Mouse (Mus musculus): ENCODE results near the gene Cdk6.
"Not testable (repeated sequence)": the region's sequence is repeated elsewhere in the genome, so short reads cannot be mapped to it uniquely, and the experiment has no call there.

Cdk6 gene

DNA sequence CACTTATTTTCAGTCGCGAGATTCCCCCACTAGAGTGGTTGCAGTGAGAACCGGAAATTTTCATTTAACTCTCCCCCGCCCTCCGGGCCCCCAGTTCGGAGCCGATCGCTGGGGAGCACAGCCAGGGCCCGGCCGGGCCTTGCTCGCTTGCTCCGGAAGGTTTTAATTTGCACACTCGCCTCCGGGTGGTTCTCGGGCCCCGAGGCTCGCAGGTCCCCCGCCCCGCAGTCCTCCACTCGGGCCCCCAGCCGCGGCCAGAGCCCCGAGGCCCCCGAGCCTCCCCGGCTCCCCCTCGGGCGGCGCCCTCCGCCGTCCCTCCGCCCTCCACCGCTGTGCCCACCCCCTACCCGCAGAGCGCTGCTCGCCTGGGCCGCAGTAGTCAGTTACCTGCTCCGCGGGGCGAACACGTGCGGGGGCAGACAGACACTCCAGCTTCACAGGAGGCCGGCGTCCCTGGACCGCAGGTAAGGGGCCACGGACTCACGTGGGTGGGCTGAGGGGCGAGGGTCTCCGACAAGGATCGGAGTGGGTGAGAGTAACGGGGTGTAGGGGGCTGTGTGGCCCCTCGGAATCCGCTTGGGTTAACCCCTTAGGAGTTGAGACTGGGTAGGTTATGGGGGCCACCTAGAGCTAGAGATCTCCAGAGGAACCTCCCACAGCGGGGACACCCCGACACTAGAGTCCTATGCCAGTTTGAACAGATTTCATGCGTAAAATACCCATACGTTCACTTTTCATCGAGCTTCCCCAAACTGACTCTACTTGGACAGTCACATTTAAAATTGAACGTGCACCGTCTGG lies at the start of gene Cdk6:
Gene Cdk6, plus strand, starts transcription at position 375 of the 801 bp plus-strand sequence.
- peak; percentile 8 to 38 for DNase-seq (ENCODE audit: low spot score in 2 of 2)

DNA sequence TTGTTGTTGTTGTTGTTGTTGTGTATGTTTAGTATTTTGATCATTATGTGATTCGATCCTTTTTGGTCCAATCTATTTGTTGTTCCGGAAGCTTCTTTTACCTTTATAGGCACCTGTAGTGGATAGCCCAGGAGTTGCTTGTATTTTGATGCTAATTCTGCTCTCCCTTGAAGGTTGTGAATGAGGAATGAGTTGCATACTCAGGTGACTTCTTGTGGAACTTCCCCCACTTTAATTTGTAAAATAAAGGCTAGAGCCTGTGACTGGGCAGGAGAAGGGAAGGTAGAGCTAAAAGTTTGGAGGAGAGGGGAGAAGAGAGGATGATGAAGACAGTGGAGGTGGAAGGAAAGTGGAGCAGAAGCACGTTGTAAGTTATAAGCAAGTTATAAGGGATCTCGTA lies 47.6 kb upstream of the Cdk6 start:
- no peak for DNase-seq (ENCODE audit: low spot score in 2 of 2)

- DNase-seq (ENCODE audit: low spot score in 2 of 2), result peak in 1 of 2 experiments; percentile 4
Measured at GRCm38 (mm10) chr5:3300801-3301457, 40.4 kb upstream of the Cdk6 start.

- DNase-seq (ENCODE audit: low spot score in 2 of 2), result no peak
Measured at GRCm38 (mm10) chr5:3301535-3301934, 39.8 kb upstream of the Cdk6 start.

- no peak for DNase-seq (ENCODE audit: low spot score in 2 of 2)
Measured at GRCm38 (mm10) chr5:3303876-3304275, 37.4 kb upstream of the Cdk6 start.

DNA sequence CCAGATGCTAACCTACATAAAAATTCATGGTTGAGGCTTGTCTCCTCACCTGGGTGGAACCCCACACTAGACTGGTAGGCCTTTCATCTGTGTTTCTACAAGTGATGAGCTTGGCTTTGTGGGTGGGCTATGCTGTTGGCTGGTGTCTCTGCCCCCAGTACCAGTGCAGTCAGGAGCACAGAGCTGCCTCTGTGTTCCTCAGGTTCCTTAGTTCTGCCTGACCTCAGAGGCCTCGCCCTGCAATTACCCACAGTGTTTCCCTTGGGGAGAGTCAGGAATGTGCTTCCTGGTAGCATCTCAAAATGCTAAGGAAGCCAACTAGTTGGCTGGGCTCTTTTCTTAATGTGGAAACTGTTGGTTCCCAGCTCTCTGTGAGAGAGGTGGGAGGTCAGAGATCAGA lies 35.1 kb upstream of the Cdk6 start:
- no peak for DNase-seq (ENCODE audit: low spot score in 2 of 2)

DNA sequence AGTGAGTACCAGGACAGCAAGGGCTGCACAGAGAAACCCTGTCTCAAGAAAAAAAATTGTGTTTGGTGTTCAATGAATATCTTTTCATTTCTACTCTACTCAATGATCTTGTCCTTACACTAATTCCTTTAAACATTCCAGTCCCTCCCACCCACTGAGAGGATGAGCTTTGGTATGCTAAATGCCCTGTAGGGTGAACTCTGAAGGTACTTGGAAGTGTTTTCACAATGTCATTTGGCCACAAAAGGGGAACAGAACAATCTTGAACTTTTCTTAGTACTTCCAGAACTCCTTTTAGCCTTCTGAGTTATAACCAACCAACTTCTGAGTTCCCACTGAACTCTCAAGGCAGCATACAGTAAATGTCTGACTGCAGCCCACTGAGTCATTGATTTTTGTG lies 32.2 kb upstream of the Cdk6 start:
- DNase-seq (ENCODE audit: low spot score in 2 of 2), result no peak

GRCm38 (mm10) chr5:3309587-3309986 lies 31.7 kb upstream of the Cdk6 start:
- DNase-seq (ENCODE audit: low spot score in 2 of 2), result no peak

DNA sequence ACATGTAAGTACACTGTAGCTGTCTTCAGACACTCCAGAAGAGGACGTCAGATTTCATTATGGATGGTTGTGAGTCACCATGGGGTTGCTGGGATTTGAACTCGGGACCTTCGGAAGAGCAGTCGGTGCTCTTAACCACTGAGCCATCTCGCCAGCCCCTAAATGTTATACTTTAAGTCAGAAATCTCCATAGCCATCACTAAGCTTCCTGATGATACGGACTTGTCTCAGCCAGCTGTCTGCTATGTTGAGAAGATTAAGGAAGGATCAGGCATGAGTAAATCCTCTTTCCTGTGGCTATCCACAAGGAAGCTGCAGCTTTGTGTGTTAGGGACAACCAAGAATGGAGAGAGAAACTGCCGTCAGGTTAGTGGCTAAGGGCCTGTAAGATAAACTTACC lies 30.1 kb upstream of the Cdk6 start:
- DNase-seq (ENCODE audit: low spot score in 2 of 2), result not testable (repeated sequence)

DNA sequence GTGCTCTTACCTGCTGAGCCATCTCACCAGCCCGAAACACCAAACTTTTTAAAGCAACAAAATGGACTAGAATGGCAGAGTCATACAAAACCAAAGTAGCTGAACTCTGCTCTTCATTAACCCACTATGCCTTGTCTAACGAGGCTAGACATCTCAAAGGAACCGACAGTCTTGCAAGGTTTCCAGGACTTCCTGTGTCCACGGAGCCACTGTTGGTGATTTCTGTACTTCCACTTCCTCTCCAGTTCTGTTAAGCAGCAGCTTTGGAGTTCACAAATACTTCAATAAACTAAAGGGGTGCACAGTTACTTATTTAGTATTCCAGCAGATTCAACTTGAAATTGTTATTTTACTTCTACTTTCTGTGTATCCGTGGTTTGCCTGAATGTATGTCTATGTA lies 23.6 kb upstream of the Cdk6 start:
- not testable (repeated sequence) for DNase-seq (ENCODE audit: low spot score in 2 of 2)

DNA sequence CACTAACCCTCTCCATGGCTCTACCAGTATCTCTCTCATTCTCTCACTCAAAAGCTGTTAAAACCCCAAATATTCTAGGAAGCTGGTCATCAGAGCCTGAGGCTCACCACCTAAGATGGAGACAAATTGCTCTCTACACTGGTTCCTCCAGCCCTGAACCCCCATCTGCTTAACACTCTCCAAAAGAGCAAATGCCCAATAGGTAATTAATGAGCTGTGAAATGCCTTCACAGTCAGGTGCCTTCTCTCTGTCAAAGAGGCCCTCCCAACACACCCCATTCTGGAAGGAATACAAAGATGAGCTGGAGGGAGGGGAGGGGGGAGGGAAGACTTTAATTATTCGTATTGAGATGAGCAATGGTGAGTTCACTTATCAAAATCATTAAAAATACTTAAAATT lies 21.1 kb upstream of the Cdk6 start:
- DNase-seq (ENCODE audit: low spot score in 2 of 2), result no peak

DNA sequence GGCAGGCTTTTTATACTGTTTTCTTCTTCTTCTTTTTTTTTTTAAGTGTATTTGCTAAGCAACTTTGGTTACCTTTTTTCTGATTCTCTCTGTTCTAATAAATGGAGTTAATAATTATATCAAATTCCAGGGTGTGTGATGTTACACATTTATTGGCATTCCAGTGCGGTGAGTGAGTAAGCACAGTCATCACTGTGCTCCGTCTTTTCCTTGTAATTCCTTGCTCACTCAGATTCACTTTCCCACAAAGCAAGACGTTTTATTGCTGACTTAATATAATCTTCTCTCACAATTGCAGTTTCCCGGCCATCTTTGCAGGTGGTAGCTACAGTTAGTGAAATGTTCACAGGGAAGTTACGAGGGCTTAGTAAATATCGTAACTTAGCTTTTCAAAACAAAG lies 19.2 kb upstream of the Cdk6 start:
- DNase-seq (ENCODE audit: low spot score in 2 of 2), result no peak

- no peak for DNase-seq (ENCODE audit: low spot score in 2 of 2)
Measured at GRCm38 (mm10) chr5:3324116-3324515, 17.2 kb upstream of the Cdk6 start.

GRCm38 (mm10) chr5:3329361-3329760 lies 11.9 kb upstream of the Cdk6 start:
- DNase-seq (ENCODE audit: low spot score in 2 of 2), result no peak

GRCm38 (mm10) chr5:3330932-3331331 lies 10.4 kb upstream of the Cdk6 start:
- DNase-seq (ENCODE audit: low spot score in 2 of 2), result no peak

GRCm38 (mm10) chr5:3333019-3333418 lies 8.3 kb upstream of the Cdk6 start:
- not testable (repeated sequence) for DNase-seq (ENCODE audit: low spot score in 2 of 2)

GRCm38 (mm10) chr5:3340340-3341058 lies 786 bp upstream of the Cdk6 start:
- not testable (repeated sequence) for DNase-seq (ENCODE audit: low spot score in 2 of 2)

- DNase-seq (ENCODE audit: low spot score in 2 of 2), result peak; percentile 20 to 41
Measured at GRCm38 (mm10) chr5:3341931-3342770, 866 bp downstream of the Cdk6 start.

DNA sequence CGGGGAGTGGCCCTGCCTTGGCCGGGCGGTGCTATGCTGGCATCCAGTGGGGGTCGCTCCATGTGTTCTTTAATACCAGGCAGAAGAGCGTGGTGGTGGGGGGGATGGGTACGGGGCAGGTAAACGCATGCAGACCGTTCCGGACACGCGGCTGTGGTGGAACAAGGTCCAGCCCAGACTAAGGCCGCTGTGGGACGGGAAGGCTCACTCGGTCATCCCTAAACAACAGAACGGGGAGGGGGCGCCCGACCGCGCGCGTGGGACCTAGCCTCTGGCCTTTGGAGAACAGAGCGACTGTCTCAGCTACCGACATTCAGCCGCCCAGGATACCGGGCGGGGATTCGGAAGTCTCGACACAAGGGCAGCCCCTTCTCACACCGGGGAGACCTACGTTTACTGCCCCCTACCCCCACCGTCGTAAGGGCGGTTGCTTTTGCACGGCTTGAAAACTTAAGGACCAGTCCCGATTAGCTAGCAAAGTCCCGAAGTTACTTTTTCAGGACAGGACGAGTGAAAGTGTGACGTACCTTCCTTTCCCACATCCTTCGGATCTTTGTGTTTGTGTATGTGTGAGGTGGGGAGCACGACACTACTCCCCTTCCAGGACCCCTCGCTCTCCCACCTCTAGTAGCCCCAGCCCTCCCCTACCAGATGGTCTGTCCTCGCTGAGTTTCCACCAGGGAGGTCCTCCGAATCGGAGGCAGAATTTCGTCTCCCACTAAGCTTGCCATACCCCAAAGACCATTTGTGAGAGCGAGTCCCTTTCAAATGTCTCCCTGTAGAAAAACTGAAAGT lies 1.7 kb downstream of the Cdk6 start:
- DNase-seq (ENCODE audit: low spot score in 2 of 2), result peak; percentile 7 to 17

- peak in 1 of 2 experiments; percentile 48 for DNase-seq (ENCODE audit: low spot score in 2 of 2)
Measured at GRCm38 (mm10) chr5:3343566-3344080, 2.3 kb downstream of the Cdk6 start.
